Mouse (Mus musculus) right cerebral cortex, postnatal 10 days (tissue): ENCODE results near the gene Aadac.

ENCODE experiments used
- DNase-seq, 2 experiments: peaks; one replicate each; pipeline ENCODE4 v3.0.0; 2021; ENCODE audit warnings: low spot score in 2 of 2

Aadac gene

GRCm38 (mm10) chr3:60025417-60025816 is at the start of gene Aadac:
Gene Aadac (plus strand): TSS chr3:60025717.
- no peak for DNase-seq

- DNase-seq = no peak
Observed at GRCm38 (mm10) chr3:60003622-60004021, 21.9 kb upstream of the Aadac start.

GRCm38 (mm10) chr3:60006443-60006842 is 19.1 kb upstream of the Aadac start, which contains the start of gene Aadacl2:
Gene Aadacl2 (plus strand): TSS chr3:60006743.
- no peak for DNase-seq

- DNase-seq = no peak
Observed at GRCm38 (mm10) chr3:60031511-60031910, 6.0 kb downstream of the Aadac start.

GRCm38 (mm10) chr3:60046221-60046913 is 20.9 kb downstream of the Aadac start:
- DNase-seq = no peak

GRCm38 (mm10) chr3:60053231-60053927 is 27.9 kb downstream of the Aadac start:
- DNase-seq = no peak

GRCm38 (mm10) chr3:60053931-60054330 is 28.4 kb downstream of the Aadac start:
- DNase-seq = no peak

- peak; percentile 26 to 32 for DNase-seq
Observed at GRCm38 (mm10) chr3:60056451-60056850, 30.9 kb downstream of the Aadac start.

GRCm38 (mm10) chr3:60057070-60057808 is 31.7 kb downstream of the Aadac start:
- no peak for DNase-seq

- no peak for DNase-seq
Observed at GRCm38 (mm10) chr3:60057809-60058082, 32.2 kb downstream of the Aadac start.

- no peak for DNase-seq
Observed at GRCm38 (mm10) chr3:60078883-60079415, 53.4 kb downstream of the Aadac start.

- DNase-seq = peak; percentile 32 to 54
Observed at GRCm38 (mm10) chr3:60080572-60080971, 55.1 kb downstream of the Aadac start.

GRCm38 (mm10) chr3:60081648-60082047 is 56.1 kb downstream of the Aadac start, which contains the start of gene Sucnr1:
Gene Sucnr1 (plus strand): TSS chr3:60081869.
- DNase-seq = peak in 1 of 2 experiments; percentile 21

GRCm38 (mm10) chr3:60082746-60083145 is 57.2 kb downstream of the Aadac start:
- DNase-seq = no peak

GRCm38 (mm10) chr3:60085729-60086128 is 60.2 kb downstream of the Aadac start:
- no peak for DNase-seq
